Mouse (Mus musculus): ENCODE results near the gene Mrpl18. TPM values are rescaled to one million over a fixed set of nuclear protein-coding genes. Genes with fewer than 3 reads are reported as not detected.
"Not testable (repeated sequence)": the region's sequence is repeated elsewhere in the genome, so short reads cannot be mapped to it uniquely, and the experiment has no call there.

Mrpl18 gene
- polyA plus RNA-seq, 1 experiment, result 56.3 TPM

DNA sequence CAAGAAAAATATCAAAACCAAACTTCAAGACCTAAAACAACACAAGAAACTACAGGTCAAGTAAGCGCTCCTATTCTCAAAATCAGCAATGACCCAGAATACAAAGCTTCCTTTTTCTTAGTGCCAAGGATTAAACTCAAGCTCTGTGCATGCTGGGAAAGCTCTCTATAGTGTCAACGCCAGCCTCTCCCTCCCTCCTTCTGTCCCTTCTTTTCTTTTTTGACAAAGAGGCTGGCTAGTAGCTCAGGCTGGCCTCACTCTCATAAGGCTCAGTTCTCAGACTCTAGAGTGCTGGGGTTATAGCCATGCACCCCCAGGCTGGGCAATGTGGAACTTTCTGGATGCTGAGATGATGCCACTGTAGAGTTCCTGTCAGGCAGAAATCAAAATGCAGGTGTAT, 21.9 kb upstream of the Mrpl18 start:
- no peak overlapping the region for H3K27ac ChIP-seq (ENCODE audit: insufficient read depth, low read length)
- 0 out of 2 replicates have a peak, but pooled peaks cover 1% of the 10 kb centered on the region for H3K4me1 ChIP-seq (ENCODE audit: control insufficient read depth, insufficient read depth, low read length)
- TF ChIP-seq CTCF (IDR thresholded peaks at IDR 0.05; ENCODE audit: extremely low read depth, insufficient read depth, low read length) (no peak), POLR2A (IDR thresholded peaks at IDR 0.05; ENCODE audit: extremely low read depth, insufficient read depth, low read length) (no peak)
- no peak overlapping the region for H3K4me3 ChIP-seq (ENCODE audit: insufficient read depth, low read length)

GRCm38 (mm10) chr17:12937412-12937970, 21.3 kb upstream of the Mrpl18 start:
- H3K4me3 ChIP-seq (ENCODE audit: insufficient read depth, low read length), result no peak overlapping the region
- no peak overlapping the region for H3K27ac ChIP-seq (ENCODE audit: insufficient read depth, low read length)
- H3K4me1 ChIP-seq (ENCODE audit: control insufficient read depth, insufficient read depth, low read length), result 0 out of 2 replicates have a peak, but pooled peaks cover 1% of the 10 kb centered on the region
- TF ChIP-seq POLR2A (IDR thresholded peaks at IDR 0.05; ENCODE audit: extremely low read depth, insufficient read depth, low read length), result no peak
- TF ChIP-seq CTCF (IDR thresholded peaks at IDR 0.05; ENCODE audit: extremely low read depth, insufficient read depth, low read length), result no peak

DNA sequence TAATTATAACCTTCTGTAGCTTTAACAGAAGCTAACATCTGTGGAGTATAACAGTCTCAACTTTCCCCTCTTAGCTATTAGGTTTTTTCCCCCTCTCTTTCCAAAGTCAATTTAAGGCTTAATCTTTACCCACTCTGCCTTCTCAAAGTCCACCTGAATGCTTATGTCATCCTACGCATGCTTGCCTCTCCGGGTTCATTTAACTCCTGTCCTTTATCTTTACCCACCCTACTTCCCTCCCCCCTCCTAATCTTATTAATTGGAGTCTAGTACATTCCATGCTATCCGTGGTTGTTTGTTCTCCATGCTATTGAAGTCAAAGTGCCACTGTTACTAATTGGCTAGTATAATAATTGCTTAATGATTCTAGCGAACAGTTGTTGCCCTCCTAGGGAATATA, 19.6 kb upstream of the Mrpl18 start:
- TF ChIP-seq CTCF (IDR thresholded peaks at IDR 0.05; ENCODE audit: extremely low read depth, insufficient read depth, low read length), result no peak
- no peak for TF ChIP-seq POLR2A (IDR thresholded peaks at IDR 0.05; ENCODE audit: extremely low read depth, insufficient read depth, low read length)
- no peak overlapping the region for H3K4me3 ChIP-seq (ENCODE audit: insufficient read depth, low read length)
- H3K27ac ChIP-seq (ENCODE audit: insufficient read depth, low read length), result no peak overlapping the region

DNA sequence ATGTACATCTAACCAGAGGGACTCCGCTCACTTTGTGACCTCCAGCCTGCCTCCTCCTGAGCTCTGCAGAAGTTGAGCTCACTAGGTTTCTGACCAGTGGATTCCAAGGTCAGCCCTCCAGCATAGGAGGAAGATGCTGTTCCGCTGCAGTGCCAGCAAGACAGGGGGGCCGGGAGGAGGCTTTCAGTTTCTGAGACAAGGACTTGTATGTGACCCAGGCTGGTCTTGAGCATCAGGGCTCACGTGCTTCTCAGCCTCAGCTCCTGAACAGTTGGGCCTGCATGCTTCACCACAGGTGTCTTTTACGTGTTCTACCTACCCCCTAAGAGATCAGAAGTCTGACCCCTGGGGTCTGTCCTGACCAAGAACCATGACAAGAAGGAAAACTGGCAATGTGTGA, 15.4 kb upstream of the Mrpl18 start:
- H3K4me3 ChIP-seq (ENCODE audit: insufficient read depth, low read length); H3K27ac ChIP-seq (ENCODE audit: insufficient read depth, low read length); H3K4me1 ChIP-seq (ENCODE audit: control insufficient read depth, insufficient read depth, low read length): not testable (repeated sequence)

More for the DNA sequence above, 19.6 kb upstream of the Mrpl18 start:
- 0 out of 2 replicates have a peak, but pooled peaks cover 1% of the 10 kb centered on the region for H3K4me1 ChIP-seq (ENCODE audit: control insufficient read depth, insufficient read depth, low read length)

- Histone ChIP-seq H3K27ac (ENCODE audit: insufficient read depth, low read length) (no peak overlapping the region), H3K4me3 (ENCODE audit: insufficient read depth, low read length) (no peak overlapping the region), H3K4me1 (ENCODE audit: control insufficient read depth, insufficient read depth, low read length) (no peaks in the 10 kb centered on the region)
- TF ChIP-seq POLR2A (IDR thresholded peaks at IDR 0.05; ENCODE audit: extremely low read depth, insufficient read depth, low read length) (no peak), CTCF (IDR thresholded peaks at IDR 0.05; ENCODE audit: extremely low read depth, insufficient read depth, low read length) (no peak)
Measured at GRCm38 (mm10) chr17:12925703-12926180, 9.6 kb upstream of the Mrpl18 start.

- Histone ChIP-seq H3K4me3 (ENCODE audit: insufficient read depth, low read length) (no peak overlapping the region), H3K27ac (ENCODE audit: insufficient read depth, low read length) (no peak overlapping the region), H3K4me1 (ENCODE audit: control insufficient read depth, insufficient read depth, low read length) (no peaks in the 10 kb centered on the region)
- no peak for TF ChIP-seq CTCF (IDR thresholded peaks at IDR 0.05; ENCODE audit: extremely low read depth, insufficient read depth, low read length)
- TF ChIP-seq POLR2A (IDR thresholded peaks at IDR 0.05; ENCODE audit: extremely low read depth, insufficient read depth, low read length), result no peak
Measured at GRCm38 (mm10) chr17:12925001-12925400, 8.9 kb upstream of the Mrpl18 start.

- TF ChIP-seq CTCF (IDR thresholded peaks at IDR 0.05; ENCODE audit: extremely low read depth, insufficient read depth, low read length) (no peak), POLR2A (IDR thresholded peaks at IDR 0.05; ENCODE audit: extremely low read depth, insufficient read depth, low read length) (no peak)
- Histone ChIP-seq H3K4me1 (ENCODE audit: control insufficient read depth, insufficient read depth, low read length) (no peaks in the 10 kb centered on the region), H3K27ac (ENCODE audit: insufficient read depth, low read length) (no peak overlapping the region), H3K4me3 (ENCODE audit: insufficient read depth, low read length) (no peak overlapping the region)
Measured at GRCm38 (mm10) chr17:12921073-12921472, 4.9 kb upstream of the Mrpl18 start.

- Histone ChIP-seq H3K4me3 (ENCODE audit: insufficient read depth, low read length) (peak overlapping the region; percentile 75), H3K27ac (ENCODE audit: insufficient read depth, low read length) (peak overlapping the region; percentile 75), H3K4me1 (ENCODE audit: control insufficient read depth, insufficient read depth, low read length) (no peaks in the 10 kb centered on the region)
- TF ChIP-seq CTCF (IDR thresholded peaks at IDR 0.05; ENCODE audit: extremely low read depth, insufficient read depth, low read length) (no peak), POLR2A (IDR thresholded peaks at IDR 0.05; ENCODE audit: extremely low read depth, insufficient read depth, low read length) (no peak)
Measured at GRCm38 (mm10) chr17:12916588-12917380, 639 bp upstream of the Mrpl18 start.

DNA sequence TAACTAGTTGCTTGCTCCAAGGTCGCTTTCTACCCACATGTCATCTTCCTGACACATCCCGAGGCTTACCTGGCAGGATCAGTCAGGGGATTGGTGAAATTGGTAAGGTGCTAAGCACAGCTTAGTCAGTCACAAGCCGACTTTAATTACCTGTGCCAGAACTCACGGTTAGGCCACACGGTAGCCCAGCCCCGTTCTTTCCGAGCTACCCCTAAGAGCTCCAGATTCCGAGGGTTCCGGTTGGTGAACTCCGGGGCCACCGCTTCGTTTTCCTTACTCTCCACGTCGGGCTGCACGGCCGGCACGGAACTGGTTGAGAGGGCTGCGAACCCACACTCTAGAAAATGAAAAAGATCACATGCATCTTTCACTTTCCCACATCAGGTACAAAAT, 661 bp downstream of the Mrpl18 start, which contains the start of gene Tcp1:
Tcp1 (plus strand) TSS at position 214 of the 393 bp plus-strand sequence.
- Histone ChIP-seq H3K4me1 (ENCODE audit: control insufficient read depth, insufficient read depth, low read length) (no peaks in the 10 kb centered on the region), H3K4me3 (ENCODE audit: insufficient read depth, low read length) (peak within 1 kb of the TSS; percentile 75), H3K27ac (ENCODE audit: insufficient read depth, low read length) (peak within 1 kb of the TSS; percentile 75)
- TF ChIP-seq POLR2A (IDR thresholded peaks at IDR 0.05; ENCODE audit: extremely low read depth, insufficient read depth, low read length), result no peak
- no peak for TF ChIP-seq CTCF (IDR thresholded peaks at IDR 0.05; ENCODE audit: extremely low read depth, insufficient read depth, low read length)

- Histone ChIP-seq H3K4me3 (ENCODE audit: insufficient read depth, low read length) (no peak overlapping the region), H3K4me1 (ENCODE audit: control insufficient read depth, insufficient read depth, low read length) (no peaks in the 10 kb centered on the region), H3K27ac (ENCODE audit: insufficient read depth, low read length) (no peak overlapping the region)
- no peak for TF ChIP-seq CTCF (IDR thresholded peaks at IDR 0.05; ENCODE audit: extremely low read depth, insufficient read depth, low read length)
- no peak for TF ChIP-seq POLR2A (IDR thresholded peaks at IDR 0.05; ENCODE audit: extremely low read depth, insufficient read depth, low read length)
Measured at GRCm38 (mm10) chr17:12910391-12910790, 5.8 kb downstream of the Mrpl18 start.
